Mouse (Mus musculus): ENCODE results near the gene Nnat. TPM values are rescaled to one million over a fixed set of nuclear protein-coding genes. Genes with fewer than 3 reads are reported as not detected.

Gene Nnat
- total and polyA plus RNA-seq, 2 experiments from 2014 or later: 13.1 to 27.9 TPM

DNA sequence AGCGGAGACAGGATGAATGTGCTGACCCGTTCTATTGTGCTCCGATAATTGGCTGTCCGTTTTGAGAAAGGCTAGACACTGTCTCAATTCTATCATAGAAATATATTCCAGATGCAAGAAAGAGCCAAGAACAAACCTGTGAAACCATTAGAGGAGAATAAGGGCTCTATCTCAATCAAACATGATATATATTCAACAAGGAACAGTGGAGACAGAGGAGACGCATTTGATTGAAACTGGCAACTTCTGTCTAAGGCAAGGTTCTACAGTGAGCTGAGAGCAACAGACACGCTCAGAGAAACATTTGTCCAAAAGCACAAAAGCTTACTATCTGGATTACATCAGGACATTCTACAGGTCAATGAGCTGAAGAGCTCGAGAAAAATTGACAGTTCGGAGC is 18.2 kb upstream of the Nnat start:
- no peak overlapping the region for H3K4me2 ChIP-seq (ENCODE audit: low read depth, low read length)
- peaks cover 2% of the 10 kb centered on the region; the same call in 1 of the 2 replicates for H3K4me1 ChIP-seq (ENCODE audit: control insufficient read depth, insufficient read depth)
- no peak overlapping the region for H3K27ac ChIP-seq (ENCODE audit: low read depth)
- TF ChIP-seq EP300 (IDR thresholded peaks at IDR 0.05; ENCODE audit: low read depth): no peak
- TF ChIP-seq CTCF (IDR thresholded peaks at IDR 0.05; ENCODE audit: low read depth): no peak
- H3K9me3 ChIP-seq (replicated peaks; ENCODE audit: control insufficient read depth, low read length): no peaks in the 10 kb centered on the region
- no peak overlapping the region for H3K4me3 ChIP-seq (ENCODE audit: low read depth, low read length)
- H3K27me3 ChIP-seq (ENCODE audit: control insufficient read depth, insufficient read depth, low read length): no peaks in the 10 kb centered on the region
- 83% methylated on average over 8 of the region's 8 CpGs for WGBS
- no peak for DNase-seq (ENCODE audit: low spot score)
- no peak for ATAC-seq (ENCODE audit: insufficient read depth, low read depth)
- peaks cover 30% of the 10 kb centered on the region for H3K36me3 ChIP-seq (replicated peaks; ENCODE audit: control insufficient read depth, insufficient read depth, low read length)
- no peak overlapping the region for H3K9ac ChIP-seq (replicated peaks; ENCODE audit: low read depth, low read length)

GRCm38 (mm10) chr2:157542415-157542814 is 17.5 kb upstream of the Nnat start:
- H3K9ac ChIP-seq (replicated peaks; ENCODE audit: low read depth, low read length): no peak overlapping the region
- H3K36me3 ChIP-seq (replicated peaks; ENCODE audit: control insufficient read depth, insufficient read depth, low read length): peaks cover 37% of the 10 kb centered on the region
- TF ChIP-seq EP300 (IDR thresholded peaks at IDR 0.05; ENCODE audit: low read depth) (no peak), CTCF (IDR thresholded peaks at IDR 0.05; ENCODE audit: low read depth) (no peak)
- no peak for DNase-seq (ENCODE audit: low spot score)
- H3K4me3 ChIP-seq (ENCODE audit: low read depth, low read length): no peak overlapping the region
- H3K27me3 ChIP-seq (ENCODE audit: control insufficient read depth, insufficient read depth, low read length): no peaks in the 10 kb centered on the region
- no peaks in the 10 kb centered on the region for H3K4me1 ChIP-seq (ENCODE audit: control insufficient read depth, insufficient read depth)
- H3K4me2 ChIP-seq (ENCODE audit: low read depth, low read length): no peak overlapping the region
- 89% methylated on average over 4 of the region's 4 CpGs for WGBS
- no peaks in the 10 kb centered on the region for H3K9me3 ChIP-seq (replicated peaks; ENCODE audit: control insufficient read depth, low read length)
- no peak for ATAC-seq (ENCODE audit: insufficient read depth, low read depth)
- H3K27ac ChIP-seq (ENCODE audit: low read depth): no peak overlapping the region

DNA sequence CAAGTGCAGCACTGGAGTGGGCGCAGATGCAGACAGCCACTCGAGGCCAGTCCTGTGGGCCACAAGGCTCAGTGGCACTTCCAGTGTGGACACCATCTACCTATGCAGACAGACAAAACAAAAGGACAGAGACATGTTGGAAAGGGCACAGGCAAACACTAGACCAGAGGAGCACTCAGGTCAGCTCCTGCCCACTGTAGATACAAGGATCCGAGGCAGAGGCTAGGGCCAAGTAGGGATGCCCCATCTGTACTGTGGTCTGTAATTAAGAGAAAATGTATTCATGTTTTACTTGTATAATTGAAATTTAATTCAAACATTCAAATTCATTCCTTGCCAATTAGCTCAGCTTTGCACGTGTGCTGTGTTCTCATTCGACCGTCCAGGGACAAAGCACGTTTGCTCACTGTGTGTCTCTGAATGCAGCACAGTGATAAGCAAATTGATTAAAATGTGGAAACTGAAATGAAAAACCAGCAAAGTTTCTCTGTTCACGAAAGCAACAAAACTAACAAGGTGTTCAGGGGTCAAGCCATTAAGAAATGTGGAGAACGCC is 15.5 kb upstream of the Nnat start:
- 83% methylated on average over 9 of the region's 9 CpGs for WGBS

GRCm38 (mm10) chr2:157546686-157547085 is 13.2 kb upstream of the Nnat start:
- H3K9me3 ChIP-seq (replicated peaks; ENCODE audit: control insufficient read depth, low read length): no peaks in the 10 kb centered on the region
- no peak for DNase-seq (ENCODE audit: low spot score)
- no peak overlapping the region for H3K9ac ChIP-seq (replicated peaks; ENCODE audit: low read depth, low read length)
- H3K27me3 ChIP-seq (ENCODE audit: control insufficient read depth, insufficient read depth, low read length): no peaks in the 10 kb centered on the region
- no peak overlapping the region for H3K4me3 ChIP-seq (ENCODE audit: low read depth, low read length)
- H3K4me1 ChIP-seq (ENCODE audit: control insufficient read depth, insufficient read depth): no peaks in the 10 kb centered on the region
- no peak overlapping the region for H3K4me2 ChIP-seq (ENCODE audit: low read depth, low read length)
- no peak for TF ChIP-seq EP300 (IDR thresholded peaks at IDR 0.05; ENCODE audit: low read depth)
- no peak for TF ChIP-seq CTCF (IDR thresholded peaks at IDR 0.05; ENCODE audit: low read depth)
- ATAC-seq (ENCODE audit: insufficient read depth, low read depth): no peak
- H3K36me3 ChIP-seq (replicated peaks; ENCODE audit: control insufficient read depth, insufficient read depth, low read length): peaks cover 53% of the 10 kb centered on the region
- no peak overlapping the region for H3K27ac ChIP-seq (ENCODE audit: low read depth)

More for the DNA sequence above, 15.5 kb upstream of the Nnat start:
- no peak overlapping the region for H3K4me2 ChIP-seq (ENCODE audit: low read depth, low read length)
- no peaks in the 10 kb centered on the region for H3K27me3 ChIP-seq (ENCODE audit: control insufficient read depth, insufficient read depth, low read length)
- H3K27ac ChIP-seq (ENCODE audit: low read depth): no peak overlapping the region
- DNase-seq (ENCODE audit: low spot score): no peak
- H3K9me3 ChIP-seq (replicated peaks; ENCODE audit: control insufficient read depth, low read length): no peaks in the 10 kb centered on the region
- H3K4me3 ChIP-seq (ENCODE audit: low read depth, low read length): no peak overlapping the region
- peaks cover 52% of the 10 kb centered on the region for H3K36me3 ChIP-seq (replicated peaks; ENCODE audit: control insufficient read depth, insufficient read depth, low read length)
- H3K9ac ChIP-seq (replicated peaks; ENCODE audit: low read depth, low read length): no peak overlapping the region
- no peak for ATAC-seq (ENCODE audit: insufficient read depth, low read depth)
- TF ChIP-seq CTCF (IDR thresholded peaks at IDR 0.05; ENCODE audit: low read depth): no peak
- TF ChIP-seq EP300 (IDR thresholded peaks at IDR 0.05; ENCODE audit: low read depth): no peak
- H3K4me1 ChIP-seq (ENCODE audit: control insufficient read depth, insufficient read depth): no peaks in the 10 kb centered on the region

- no peak for TF ChIP-seq EP300 (IDR thresholded peaks at IDR 0.05; ENCODE audit: low read depth)
- TF ChIP-seq CTCF (IDR thresholded peaks at IDR 0.05; ENCODE audit: low read depth): no peak
- H3K27me3 ChIP-seq (ENCODE audit: control insufficient read depth, insufficient read depth, low read length): no peaks in the 10 kb centered on the region
- no peak for ATAC-seq (ENCODE audit: insufficient read depth, low read depth)
- H3K4me1 ChIP-seq (ENCODE audit: control insufficient read depth, insufficient read depth): peaks cover 16% of the 10 kb centered on the region
- 82% methylated on average over 4 of the region's 4 CpGs for WGBS
- no peak overlapping the region for H3K4me2 ChIP-seq (ENCODE audit: low read depth, low read length)
- no peak overlapping the region for H3K27ac ChIP-seq (ENCODE audit: low read depth)
- no peak for DNase-seq (ENCODE audit: low spot score)
- H3K9ac ChIP-seq (replicated peaks; ENCODE audit: low read depth, low read length): no peak overlapping the region
- no peak overlapping the region for H3K4me3 ChIP-seq (ENCODE audit: low read depth, low read length)
- H3K9me3 ChIP-seq (replicated peaks; ENCODE audit: control insufficient read depth, low read length): no peaks in the 10 kb centered on the region
- peaks cover 27% of the 10 kb centered on the region for H3K36me3 ChIP-seq (replicated peaks; ENCODE audit: control insufficient read depth, insufficient read depth, low read length)
Observed at GRCm38 (mm10) chr2:157550292-157550691, 9.6 kb upstream of the Nnat start.
